Mouse (Mus musculus) stomach, adult 2 months (tissue): ENCODE data around the gene Sema3g. TPM values are rescaled to one million over a fixed set of nuclear protein-coding genes. Genes with fewer than 3 reads are reported as not detected.

ENCODE experiments used
- polyA plus RNA-seq: library from polyadenylated mRNA; depleted of rRNA; stranded (reverse); fragments of >200 nt; gene quantifications from 2 replicates; pipeline ENCODE4 v1.2.3, GENCODE M21; 2012; rRNA removed

Sema3g gene
- polyA plus RNA-seq: 1.7 and 2.2 TPM in 2 replicates

GRCm38 (mm10) chr14:31217666-31218065, at the start of gene Sema3g:
Gene Sema3g (plus strand): TSS chr14:31217860.

GRCm38 (mm10) chr14:31168425-31168824, 49.2 kb upstream of the Sema3g start, which contains the start of gene Stab1:
Gene Stab1 (minus strand): TSS chr14:31168641.

GRCm38 (mm10) chr14:31208084-31208483, 9.6 kb upstream of the Sema3g start, which contains the start of gene Tnnc1:
Gene Tnnc1 (plus strand): TSS chr14:31208312.

GRCm38 (mm10) chr14:31216846-31217245, 814 bp upstream of the Sema3g start, which contains the start of gene Nisch:
Gene Nisch (minus strand): TSS chr14:31216946.

GRCm38 (mm10) chr14:31251084-31251604, 33.5 kb downstream of the Sema3g start, which contains the start of the genes Phf7 and Bap1:
Gene Phf7 (minus strand): TSS chr14:31251317.
Gene Bap1 (plus strand): TSS chr14:31251450.

Other genes starting within 250 kb of the Sema3g start
- 3.3 and 3.4 TPM in 2 replicates for gene Glt8d1, start 216.5 kb upstream of the Sema3g start, polyA plus RNA-seq
- 35.2 and 41.1 TPM in 2 replicates for gene Spcs1, start 216.2 kb upstream of the Sema3g start, polyA plus RNA-seq
- 3.6 and 4.3 TPM in 2 replicates for gene Pbrm1, start 198.7 kb upstream of the Sema3g start, polyA plus RNA-seq
- 2.6 and 2.9 TPM in 2 replicates for gene Gnl3, start 198.7 kb upstream of the Sema3g start, polyA plus RNA-seq
- gene Smim4, start 88.9 kb upstream of the Sema3g start, polyA plus RNA-seq: 54.8 and 60.7 TPM in 2 replicates
- gene Nt5dc2, start 86.8 kb upstream of the Sema3g start, polyA plus RNA-seq: 19.2 and 27.5 TPM in 2 replicates
- gene Stab1, start 49.2 kb upstream of the Sema3g start, polyA plus RNA-seq: 23.4 and 24.9 TPM in 2 replicates
- not detected in 2 replicates for gene Tnnc1, start 9.5 kb upstream of the Sema3g start, polyA plus RNA-seq
- gene Nisch, start 914 bp upstream of the Sema3g start, polyA plus RNA-seq: 89.8 and 106 TPM in 2 replicates
- gene Phf7, start 33.5 kb downstream of the Sema3g start, polyA plus RNA-seq: 1.7 and 2.4 TPM in 2 replicates
- 17.5 and 18.8 TPM in 2 replicates for gene Bap1, start 33.6 kb downstream of the Sema3g start, polyA plus RNA-seq
- gene Dnah1, start 106.0 kb downstream of the Sema3g start, polyA plus RNA-seq: 0.02 and 0.08 TPM in 2 replicates
- 2.9 and 4.1 TPM in 2 replicates for gene Capn7, start 118.8 kb downstream of the Sema3g start, polyA plus RNA-seq
- 1.4 TPM in 2 replicates for gene Sh3bp5, start 218.2 kb downstream of the Sema3g start, polyA plus RNA-seq